ENCODE assay signal across 18 mouse cellular contexts in genomic region chr16:90309784-90310183, GRCm38 (mm10).
"Had no signal": no experiment of that assay in that cellular context is flagged by ENCODE, and none has a peak within 500 bp of the region (broad histone marks: within the 10 kb centered on the region; RNA-seq: fewer than 3 reads in every experiment).

No protein-coding gene starts in this region.

- H3K36me3 ChIP-seq: limb, embryonic 10.5 days; limb, embryonic 13.5 days; liver, embryonic 12.5 days; liver, embryonic 15.5 days; midbrain, embryonic 12.5 days; midbrain, embryonic 15.5 days; neural tube, embryonic 13.5 days had no signal

- DNase-seq: kidney, adult 18-20 months; kidney, postnatal 36 days; layer of hippocampus, adult 9-11 months; liver; lung, adult 2 months; lung, postnatal 14 days; lung, postnatal 4 days; thymus, adult 18-20 months; thymus, postnatal 36 days had no signal

- H3K9me3 ChIP-seq: limb, embryonic 10.5 days; limb, embryonic 13.5 days; liver, embryonic 12.5 days; liver, embryonic 15.5 days; midbrain, embryonic 12.5 days; midbrain, embryonic 15.5 days; neural tube, embryonic 13.5 days had no signal

- H3K4me3 ChIP-seq: limb, embryonic 10.5 days; limb, embryonic 13.5 days; liver, embryonic 12.5 days; liver, embryonic 15.5 days; midbrain, embryonic 12.5 days; midbrain, embryonic 15.5 days; myocyte; neural tube, embryonic 13.5 days had no signal

- H3K27me3 ChIP-seq: limb, embryonic 13.5 days; liver, embryonic 12.5 days; midbrain, embryonic 12.5 days; midbrain, embryonic 15.5 days; neural tube, embryonic 13.5 days had no signal

- ATAC-seq: liver, embryonic 12.5 days; midbrain, embryonic 15.5 days had no signal

- H3K4me2 ChIP-seq: limb, embryonic 13.5 days; liver, embryonic 12.5 days; liver, embryonic 15.5 days; midbrain, embryonic 12.5 days; midbrain, embryonic 15.5 days; neural tube, embryonic 13.5 days had no signal

- H3K9ac ChIP-seq: limb, embryonic 13.5 days; liver, embryonic 12.5 days; liver, embryonic 15.5 days; midbrain, embryonic 12.5 days; midbrain, embryonic 15.5 days; neural tube, embryonic 13.5 days had no signal

- H3K27ac ChIP-seq: kidney, postnatal 0 days; limb, embryonic 10.5 days; limb, embryonic 13.5 days; liver, embryonic 12.5 days; liver, embryonic 15.5 days; midbrain, embryonic 12.5 days; midbrain, embryonic 15.5 days; neural tube, embryonic 13.5 days had no signal

- H3K4me1 ChIP-seq: limb, embryonic 10.5 days; limb, embryonic 13.5 days; liver, embryonic 12.5 days; liver, embryonic 15.5 days; midbrain, embryonic 12.5 days; midbrain, embryonic 15.5 days; neural tube, embryonic 13.5 days had no signal
